Mouse (Mus musculus): ENCODE measurements around the gene Coq2. TPM values are rescaled to one million over a fixed set of nuclear protein-coding genes. Genes with fewer than 3 reads are reported as not detected.

Coq2 gene
- 10 to 100 TPM; 53.0 to 74.5 TPM for total RNA-seq (2021)
- 142 and 265 TPM in 2 replicates for polyA plus RNA-seq (2012; rRNA removed)
- long read RNA-seq, transcript Coq2-201 (7 exons, 1,743 nt) = major isoform, 90 of 114 reads
- long read RNA-seq, partial matches to known transcripts = 0 of 114 reads
- long read RNA-seq, other reads (novel, unspliced or antisense) = 23 of 114 reads

DNA sequence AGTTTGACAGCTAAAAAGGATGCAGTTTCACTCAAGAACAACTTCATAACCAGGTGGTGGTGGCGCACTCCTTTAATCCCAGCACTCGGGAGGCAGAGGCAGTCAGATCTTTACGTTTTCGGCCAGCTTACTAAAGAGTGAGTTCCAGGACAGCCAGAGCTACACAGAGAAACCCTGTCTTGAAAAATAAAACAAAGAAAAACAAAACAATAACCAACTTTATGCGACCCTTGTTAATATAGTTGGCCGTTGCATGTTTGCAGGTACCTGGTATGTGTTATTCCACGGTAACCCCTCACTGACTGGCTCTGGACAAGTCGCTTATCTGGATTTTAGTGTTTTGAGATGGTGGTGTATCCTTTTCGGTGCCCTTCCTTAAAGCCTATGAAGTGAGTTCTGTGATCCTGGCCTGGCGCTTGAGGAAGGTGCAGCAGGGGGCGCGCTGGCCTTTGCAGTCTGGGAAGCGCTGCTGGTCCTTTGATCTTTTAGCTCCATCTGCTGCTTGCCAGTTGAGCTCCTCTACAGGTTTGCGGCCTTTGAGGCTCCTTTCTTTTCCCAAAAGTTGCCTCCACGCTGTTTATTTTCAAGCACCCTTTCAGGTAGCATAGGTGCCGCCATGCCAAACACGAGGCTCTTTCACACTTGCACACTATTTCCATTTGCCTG is at the start of gene Coq2:
TSS of gene Coq2 (minus strand) at position 430 of the 666 bp plus-strand sequence.
- peak; percentile 89 for DNase-seq

DNA sequence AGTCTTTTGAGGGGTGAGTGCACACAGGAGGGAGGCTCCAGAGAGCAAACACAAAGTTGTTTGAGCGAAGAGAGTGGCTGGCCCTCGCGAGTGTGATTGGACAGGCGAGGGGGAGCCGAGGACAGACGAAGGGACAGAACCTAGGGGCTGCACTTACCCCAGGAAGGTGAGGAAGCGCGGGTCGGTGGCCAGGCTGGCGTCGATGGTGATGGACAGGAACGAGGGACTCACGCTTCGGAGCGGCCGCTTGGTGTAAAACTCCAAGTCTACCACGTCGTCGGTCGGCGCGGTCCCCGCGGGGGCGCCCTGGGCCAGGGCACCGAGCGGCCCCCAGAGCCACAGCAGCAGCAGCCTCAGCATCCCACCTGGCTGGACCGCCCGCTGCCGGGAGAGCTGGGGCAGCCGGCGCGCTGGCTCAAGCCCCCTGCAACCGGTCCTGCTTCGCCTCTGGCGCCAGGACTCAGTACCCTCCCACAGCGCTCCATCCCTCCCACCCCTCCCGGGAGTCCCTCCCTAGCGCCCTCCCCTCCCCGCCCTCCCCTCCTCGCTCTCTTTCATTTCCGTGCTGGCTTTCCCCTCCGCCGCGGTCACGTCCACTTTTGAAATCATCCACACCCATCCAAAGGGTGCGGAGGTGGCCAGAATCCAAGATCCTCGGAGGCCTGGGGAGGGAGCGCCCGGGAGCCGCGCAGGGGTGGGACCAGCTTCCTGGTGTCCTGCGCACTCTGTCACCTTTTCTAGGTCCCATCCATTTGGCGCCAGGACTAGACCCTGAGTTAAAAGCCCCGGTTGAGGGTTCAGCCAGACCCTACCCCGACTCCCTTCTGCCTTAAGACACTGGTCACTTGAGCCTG is 44.5 kb upstream of the Coq2 start, which contains the start of gene Hpse:
TSS of gene Hpse (minus strand) at position 482 of the 854 bp plus-strand sequence.
- peak; percentile 50 for DNase-seq

DNA sequence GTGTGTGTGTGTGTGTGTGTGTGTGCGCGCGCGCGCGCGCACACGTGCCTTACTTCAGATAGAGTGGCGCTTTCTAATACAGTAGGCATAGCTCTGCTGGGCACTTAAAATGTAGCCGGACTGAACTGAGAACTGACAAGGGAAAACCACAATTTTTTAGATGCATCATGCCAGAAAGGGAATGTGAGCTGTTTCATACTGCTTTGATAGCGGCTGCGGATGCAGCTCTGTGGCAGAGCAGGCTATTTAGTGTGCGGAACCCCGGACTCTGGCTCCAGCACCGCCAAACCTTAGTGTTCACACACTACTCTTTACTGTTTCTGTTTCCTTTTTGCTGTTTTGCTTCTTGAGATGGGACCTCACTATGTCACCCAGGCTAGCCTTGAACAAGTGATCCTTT is 41.8 kb upstream of the Coq2 start:
- DNase-seq = no peak

DNA sequence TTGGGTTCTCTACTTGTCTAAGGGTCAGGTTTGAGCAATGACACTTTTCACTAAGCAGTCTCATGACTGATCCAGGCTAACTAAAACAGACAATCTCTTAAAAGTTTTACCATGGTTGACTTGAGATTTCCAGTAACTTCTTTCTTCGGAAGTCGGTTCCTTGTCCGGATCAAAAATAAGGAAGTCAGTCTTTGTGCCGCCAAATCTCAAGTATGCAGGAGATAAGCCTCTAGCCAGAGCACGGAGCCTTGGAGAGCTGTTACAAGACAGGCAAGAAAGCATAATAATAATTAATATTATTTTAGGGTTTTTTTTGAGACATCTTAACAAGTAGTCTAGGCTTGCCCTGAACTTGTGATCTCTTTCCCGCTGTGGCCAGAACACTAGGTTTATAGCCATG is 36.3 kb upstream of the Coq2 start:
- DNase-seq = no peak

DNA sequence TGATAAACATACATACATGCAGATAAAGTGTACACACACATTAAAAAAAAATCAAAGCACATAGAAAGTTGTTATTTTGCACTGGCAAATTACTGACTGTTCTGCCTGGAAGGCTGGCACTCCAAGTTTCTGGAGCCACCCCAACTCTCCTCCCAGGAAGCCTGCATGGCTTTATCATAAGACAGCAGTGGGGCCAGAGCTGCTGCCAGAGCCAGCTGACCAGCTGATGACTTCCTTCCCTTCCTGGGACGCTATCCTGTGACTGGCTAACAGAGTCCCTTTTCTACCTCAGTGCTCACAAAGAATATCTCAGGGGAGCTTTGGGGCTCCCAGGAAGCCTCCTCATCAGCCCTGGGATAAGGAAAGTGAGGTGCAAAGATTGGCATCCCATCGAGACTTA is 35.1 kb upstream of the Coq2 start:
- DNase-seq = no peak

DNA sequence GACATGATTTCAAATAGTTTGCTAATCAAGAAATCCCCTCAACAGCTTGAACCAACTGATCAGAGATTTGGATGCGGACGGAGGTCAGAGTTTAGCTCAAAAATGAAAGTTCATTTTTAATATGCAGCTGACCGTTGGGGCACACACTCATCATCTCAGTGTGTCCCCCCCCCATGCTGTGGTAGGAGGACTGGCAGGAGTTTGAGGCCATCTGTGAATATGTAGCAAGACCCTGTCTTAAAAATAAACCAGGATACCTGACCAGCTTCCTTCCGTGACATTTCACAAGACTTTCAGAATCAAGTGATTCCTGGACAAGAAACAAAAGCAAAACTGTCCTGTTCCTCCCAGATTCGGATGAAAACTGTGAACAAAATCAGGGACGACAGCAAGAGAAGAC is 34.1 kb upstream of the Coq2 start:
- DNase-seq = no peak

DNA sequence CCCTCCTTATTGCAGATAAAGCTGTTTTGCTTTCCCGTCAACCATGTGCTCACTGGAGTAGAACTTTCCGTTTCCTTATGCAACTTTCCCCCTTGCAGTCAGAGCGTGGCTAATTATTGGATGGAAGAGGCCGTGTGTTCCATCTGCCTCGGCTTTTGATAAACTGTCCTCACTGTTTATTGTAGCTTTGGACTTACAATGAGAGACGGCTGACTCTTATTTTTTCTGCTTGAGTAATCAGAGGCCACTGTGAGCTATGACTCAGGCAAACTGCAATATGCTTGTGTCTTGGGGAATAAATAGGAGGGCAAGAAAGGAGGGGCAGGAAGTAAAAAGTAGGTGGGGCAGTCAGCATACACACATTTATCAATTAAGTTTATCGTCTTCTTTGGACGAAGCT is 31.7 kb upstream of the Coq2 start:
- DNase-seq = no peak

DNA sequence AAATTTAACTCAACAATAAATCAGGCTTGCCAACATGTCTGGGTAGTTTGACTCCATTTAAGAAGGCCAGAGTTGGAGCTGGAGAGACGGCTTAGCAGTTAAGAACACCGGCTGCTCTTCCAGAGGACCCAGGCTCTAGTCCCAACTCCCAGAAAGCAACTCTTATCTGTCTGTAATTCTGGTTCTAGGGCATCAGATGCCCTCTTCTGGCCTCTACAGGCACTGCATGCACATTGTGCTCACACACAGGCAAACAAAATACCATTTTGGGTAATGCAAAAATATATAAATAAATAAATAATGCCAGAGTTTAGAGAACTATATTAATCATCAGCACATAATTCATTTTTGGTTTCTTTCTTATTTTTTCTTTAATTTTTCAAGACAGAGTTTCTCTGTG is 29.3 kb upstream of the Coq2 start:
- no peak for DNase-seq

DNA sequence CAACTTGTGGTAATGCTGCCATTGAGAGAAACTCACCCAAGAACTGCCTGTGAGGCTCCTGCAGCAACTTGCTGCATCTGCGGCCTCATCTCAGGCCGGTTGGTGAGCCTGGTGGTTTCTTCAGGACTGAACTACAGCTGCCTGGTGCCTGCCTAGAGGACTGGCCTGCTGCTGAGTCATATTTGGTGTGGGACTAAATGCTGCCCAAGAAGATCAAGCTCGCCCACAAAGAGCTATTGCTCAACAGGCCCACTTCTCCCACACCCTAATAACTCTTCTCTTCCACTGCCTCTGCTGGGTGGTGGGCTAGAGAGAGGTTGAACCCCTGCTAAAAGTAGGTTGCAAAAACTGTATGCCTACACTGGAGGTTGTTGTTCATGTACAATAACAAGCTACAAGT is 27.4 kb upstream of the Coq2 start:
- DNase-seq = no peak

DNA sequence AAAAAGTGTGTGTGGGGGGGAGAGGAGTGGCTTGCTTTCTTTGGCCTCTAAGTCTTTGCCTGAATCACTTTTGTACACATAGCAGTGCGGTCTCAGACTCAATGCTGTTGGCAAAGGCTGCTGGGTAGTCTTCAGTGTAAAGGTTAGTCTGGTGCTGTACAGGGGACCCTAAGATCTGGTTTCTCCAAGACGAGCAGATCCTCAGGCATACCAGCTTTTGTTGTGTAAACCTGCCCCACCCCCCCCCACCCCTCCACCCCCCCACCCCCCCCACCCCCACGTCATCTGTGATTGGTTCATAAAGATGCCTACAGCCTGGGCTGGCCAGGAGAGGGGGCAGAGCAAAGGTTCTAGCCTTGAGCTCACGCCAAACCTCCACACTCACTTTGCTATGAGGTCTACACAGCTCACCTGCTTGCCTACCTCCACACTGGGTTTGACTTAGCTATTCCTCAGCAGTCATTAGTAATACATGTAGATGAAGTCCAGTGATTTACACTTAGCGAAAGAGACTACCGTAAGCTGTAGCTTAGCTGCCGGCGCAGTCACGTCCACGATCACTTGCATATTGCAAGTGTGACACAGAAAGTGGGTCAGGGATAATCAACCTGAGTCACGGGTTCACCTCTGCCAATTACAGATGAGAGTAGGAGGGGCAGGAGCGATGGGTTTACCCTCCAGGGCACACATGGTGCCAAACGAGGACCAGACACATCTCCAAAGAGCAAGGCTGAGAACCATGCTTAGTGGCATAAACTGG is 26.1 kb upstream of the Coq2 start:
- no peak for DNase-seq

DNA sequence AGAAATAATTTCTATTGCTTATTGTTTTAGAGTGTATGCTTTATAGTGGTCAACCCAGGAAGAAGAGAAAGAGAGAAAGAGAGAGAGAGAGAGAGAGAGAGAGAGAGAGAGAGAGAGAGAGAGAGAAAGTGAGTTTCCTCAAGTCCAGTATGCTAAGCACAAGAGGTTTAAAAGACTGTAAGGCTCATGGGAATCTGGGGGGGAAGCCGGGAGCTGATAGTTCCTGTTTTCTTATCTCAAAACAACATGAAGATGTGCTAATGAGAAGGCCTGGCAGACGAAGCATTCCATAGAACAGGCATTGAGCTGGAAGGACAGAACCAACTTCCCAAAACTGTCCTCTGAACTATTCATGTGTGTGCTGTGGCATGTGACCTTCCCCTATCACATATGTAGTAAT is 22.9 kb upstream of the Coq2 start:
- no peak for DNase-seq

DNA sequence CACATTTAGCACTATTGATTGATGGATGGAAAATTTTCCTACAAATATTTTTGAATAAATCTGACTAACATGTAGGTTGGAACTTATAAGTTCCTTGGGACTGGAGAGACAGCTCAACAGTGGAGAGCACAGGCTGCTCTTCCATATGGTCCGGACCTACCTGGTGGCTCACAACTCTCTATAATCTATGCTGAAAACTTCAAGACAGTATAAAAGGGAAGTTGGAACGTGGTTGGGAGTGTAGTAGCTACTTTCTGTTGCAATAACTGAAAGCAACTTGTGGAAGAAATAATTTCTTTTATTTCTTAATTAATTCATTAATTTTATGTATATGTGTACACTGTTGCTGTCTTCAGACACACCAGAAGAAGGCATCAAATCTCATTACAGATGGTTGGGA is 22.5 kb upstream of the Coq2 start:
- no peak for DNase-seq

DNA sequence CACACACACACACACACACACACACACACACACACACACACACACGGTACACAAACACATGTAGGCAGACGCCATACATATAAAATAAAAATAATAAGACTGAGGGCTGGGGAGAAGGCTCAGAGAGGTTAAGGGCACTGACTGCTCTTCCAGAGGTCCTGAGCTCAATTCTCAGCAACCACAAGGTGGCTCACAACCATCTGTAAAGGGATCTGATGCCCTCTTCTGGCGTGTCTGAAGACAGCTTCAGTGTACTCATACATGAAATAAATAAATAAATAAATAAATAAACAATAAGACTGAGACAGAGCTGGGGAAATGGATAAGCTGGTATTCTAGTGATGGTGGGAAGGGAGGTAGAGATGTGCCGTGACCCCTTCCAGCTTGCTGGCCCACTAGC is 10.7 kb upstream of the Coq2 start:
- DNase-seq = no peak

DNA sequence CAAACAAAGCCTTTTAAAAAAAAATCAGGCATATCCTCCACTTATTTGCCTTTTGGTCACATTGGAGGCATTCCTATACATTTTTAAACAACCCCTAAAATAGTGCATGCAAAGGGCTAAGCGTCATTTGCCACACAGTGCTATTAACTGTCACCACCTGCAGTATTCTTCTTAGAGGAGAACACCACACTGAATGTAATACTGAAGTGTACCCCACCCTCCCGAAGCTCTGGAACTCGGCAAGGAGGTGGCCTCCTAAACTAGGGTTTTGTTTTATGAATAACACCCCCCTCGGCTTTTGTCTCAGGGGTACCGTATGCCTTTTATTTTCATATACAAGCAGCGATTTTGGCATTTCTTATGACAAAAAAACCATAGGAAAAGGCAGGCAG is 5.6 kb upstream of the Coq2 start:
- no peak for DNase-seq

DNA sequence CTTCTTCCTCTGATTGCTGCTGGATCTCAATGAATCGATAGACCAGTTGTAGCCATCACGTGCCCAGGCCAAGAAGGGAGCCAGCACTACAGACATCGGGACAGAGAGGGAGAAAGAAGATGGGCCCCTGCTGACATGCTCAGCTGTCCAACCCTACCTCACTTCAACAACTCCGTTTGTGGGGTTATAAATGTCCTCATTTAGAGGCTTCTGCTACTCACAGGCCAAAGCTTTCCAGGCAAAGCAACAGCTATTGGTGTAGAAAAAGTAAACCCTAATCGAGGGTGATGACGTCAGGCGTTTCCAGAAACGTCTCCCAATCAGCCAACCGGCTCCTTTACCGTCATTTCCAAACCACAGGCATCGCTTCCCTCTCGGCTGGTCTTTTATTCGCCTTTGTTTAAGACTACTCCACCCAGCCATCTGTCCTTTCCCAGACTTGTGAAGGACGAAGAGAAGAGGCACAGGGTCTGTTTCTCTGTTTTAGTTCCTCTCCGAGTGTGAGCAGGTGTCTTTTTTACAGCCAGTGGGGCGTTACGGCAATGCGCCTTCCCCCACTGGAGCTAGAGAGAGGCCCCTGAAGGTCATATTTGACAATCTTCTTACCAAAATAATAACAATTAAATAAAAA is 5.1 kb upstream of the Coq2 start:
- no peak for DNase-seq

DNA sequence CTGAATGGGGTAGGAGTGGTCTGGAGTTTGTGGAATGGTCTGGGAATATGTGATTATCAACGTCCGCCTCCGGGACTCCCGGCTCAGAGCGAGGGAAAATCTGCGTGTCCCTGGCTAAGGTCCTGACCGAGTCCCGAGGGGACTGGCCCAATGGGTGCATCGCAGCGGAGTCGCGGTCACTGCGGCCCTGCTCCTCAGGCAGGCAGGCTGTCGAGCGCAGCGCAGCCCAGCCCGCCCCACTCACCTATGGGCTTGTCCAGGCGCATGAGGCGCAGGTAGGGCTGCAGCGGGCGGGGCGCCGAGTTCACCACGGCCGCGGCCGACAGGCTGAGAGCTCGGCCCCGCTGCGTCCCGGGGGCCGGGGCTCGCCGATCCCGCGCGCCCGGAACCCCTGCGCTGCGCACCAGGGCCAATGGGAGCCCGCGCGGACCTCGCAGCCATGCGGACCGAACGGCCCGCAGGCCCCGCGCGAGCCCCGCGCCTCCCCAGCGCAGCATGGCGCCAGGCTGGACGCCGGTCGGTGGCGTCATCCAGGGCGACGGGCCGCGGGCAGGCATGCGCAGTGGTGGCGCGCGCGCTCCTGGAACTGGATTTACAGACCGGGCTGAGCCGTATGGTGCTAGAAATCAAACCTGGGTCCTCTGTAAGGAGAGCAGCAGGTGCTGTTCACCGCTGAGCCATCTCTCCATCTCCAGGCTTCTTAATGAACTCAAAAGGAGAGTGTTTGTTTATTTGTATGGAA is 1.0 kb downstream of the Coq2 start:
- peak; percentile 95 for DNase-seq

DNA sequence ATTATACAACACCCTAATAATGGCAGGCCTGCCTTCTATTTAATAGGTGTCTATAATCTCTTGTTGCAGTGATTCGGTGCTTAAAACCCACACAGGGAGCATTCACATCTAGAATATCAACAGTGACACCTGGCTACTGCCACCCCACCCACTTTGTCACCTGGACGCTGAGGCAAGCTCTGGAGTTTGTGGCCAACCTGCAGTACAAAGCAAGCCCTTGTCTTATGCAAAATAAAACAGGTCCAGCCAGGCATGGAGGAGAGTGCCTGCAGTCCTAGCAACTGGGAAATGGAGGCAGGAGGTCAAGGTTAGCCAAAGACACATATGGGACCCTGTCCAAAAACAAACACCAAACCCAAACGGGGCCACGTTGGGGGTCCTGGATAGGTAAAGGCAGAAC is 2.5 kb downstream of the Coq2 start:
- no peak for DNase-seq

DNA sequence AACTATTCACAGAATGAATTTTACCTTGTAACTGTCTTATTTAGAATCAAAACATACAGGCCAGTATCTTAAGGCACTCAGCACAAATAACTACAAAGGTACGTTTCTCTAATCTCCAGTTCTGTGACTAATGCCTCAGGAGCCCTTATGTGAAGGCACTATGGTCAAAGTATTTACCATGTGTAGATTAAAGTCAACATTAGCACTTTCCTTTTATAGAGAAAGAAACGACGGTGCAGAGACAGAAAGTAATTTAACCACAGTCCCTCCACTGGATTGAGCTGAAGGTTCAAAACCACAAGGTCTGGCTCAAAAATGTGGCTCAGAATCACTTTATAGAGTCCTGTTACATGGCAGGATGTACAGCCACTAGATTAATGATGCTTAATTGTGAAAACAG is 3.0 kb downstream of the Coq2 start:
- DNase-seq = no peak

DNA sequence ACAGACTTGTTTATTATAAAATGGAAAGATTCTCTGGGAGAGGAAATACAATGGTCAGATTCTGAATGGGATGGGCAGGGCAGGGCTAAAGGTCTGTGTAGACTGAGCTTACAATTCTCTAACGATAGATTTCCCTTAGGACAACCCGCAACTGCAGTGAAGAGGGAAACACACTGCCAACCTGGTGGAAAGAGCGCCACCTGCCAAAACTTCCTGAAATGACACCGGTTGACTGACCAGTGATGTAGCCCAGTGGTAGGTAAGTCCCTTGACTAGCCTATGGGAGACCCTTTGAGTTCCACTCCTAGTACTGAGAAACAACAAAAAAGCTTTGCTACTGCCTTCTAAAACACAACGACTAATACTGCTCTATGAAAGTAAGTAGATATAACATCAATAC is 3.5 kb downstream of the Coq2 start:
- peak; percentile 39 for DNase-seq

DNA sequence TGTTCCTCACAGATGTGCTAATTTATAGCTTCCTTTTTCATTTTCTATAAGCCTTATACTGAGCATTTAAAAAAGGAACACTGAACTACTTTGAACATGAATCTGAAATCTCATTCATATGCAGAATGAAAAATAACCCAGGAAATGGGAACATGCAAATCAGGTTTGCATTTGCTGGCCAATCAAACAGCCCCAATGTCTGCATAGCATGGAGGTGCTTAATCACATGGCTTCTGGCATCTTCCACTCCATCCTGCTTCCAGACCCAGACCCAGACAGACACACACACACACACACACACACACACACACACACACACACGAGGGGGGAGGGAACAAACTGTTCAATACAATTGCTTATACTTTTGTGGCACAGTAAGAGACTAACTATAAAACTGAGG is 8.0 kb downstream of the Coq2 start:
- no peak for DNase-seq

DNA sequence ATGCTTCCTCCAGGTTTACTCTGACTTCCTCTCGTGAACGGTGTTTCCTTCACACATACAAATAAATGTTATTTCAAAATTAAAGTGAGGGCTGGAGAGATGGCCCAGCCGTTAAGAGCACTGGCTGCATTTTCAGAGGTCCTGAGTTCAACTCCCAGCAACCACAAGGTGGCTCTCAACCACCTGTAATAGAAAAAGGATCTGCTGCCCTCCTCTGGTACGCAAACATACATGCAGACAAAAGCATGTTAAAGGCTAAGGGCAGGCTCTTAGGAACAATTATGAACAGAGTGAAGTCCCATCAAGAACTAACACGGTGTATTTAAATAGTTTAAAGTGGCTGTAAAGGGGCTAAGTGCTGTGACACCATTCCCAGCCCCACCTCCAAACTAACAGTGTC is 11.1 kb downstream of the Coq2 start:
- DNase-seq = peak; percentile 19

Data from adrenal gland, adult 2 months (tissue).